Mouse (Mus musculus): ENCODE measurements around the gene Snx30.

Gene Snx30

DNA sequence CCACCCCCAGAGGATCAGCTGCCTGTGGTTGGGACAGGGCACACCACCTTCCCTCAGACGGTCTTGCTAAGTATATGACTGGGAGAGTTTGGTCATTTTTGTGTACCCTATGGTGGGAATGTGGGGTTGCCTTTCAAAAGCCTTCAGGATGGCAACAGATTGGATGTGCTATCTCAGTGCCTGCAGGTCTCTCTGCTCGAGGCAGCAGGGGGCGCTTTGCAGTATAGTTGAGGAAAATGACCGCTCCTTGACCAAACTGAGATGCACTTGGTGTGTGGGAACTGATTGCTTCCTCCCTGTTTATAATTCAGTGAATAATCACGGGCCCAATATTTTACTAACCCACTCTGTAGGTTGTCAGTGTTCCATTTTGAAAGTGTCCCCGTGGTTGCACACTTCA lies 96.9 kb downstream of the Snx30 start:
- no peak for DNase-seq (ENCODE audit: low read depth, low spot score)

DNA sequence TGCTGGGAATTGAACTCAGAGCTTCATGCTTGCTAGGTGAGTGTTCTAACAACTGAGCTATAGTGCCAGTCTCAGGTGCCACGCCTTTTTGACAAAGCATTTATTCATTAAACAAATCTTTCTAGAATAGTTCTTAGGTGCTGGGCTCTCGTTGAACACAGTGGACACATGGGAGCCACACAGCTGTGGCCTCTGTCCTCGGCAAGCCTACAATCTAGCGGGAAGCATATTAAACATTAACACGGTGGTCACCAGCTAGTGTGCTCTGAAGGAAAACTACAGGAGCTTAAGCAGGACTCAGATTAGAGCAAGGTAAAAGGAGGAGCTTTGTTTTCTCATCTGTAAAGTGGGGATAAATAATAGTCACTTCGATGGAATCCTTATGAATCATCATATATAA lies 101.5 kb downstream of the Snx30 start:
- DNase-seq (ENCODE audit: low read depth, low spot score), result no peak

DNA sequence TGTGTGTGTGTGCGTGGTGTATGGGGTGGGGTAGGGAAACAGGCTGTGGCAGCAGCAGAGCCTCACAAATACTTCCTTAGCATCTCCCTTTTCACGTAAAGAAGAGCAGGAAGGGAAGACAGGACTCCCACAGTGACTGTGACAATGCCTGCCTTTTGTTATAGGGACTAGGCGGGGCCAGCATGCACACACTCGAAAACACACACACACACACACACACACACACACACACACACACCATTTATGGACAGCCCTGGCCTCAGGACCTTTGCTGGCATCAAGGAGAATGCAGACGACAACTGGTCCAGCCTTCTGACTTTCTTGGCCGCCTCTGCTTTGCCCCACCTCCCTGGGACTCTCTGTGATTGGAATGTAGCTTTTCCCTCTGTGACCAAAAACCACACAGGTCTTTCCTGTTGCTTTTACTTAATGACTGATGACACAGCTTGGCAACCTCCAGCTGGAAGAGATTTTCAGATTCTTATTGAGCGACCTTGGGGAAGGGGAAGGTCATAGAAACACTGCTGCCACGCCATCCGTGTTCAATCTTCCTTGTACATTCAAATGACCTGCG lies 102.1 kb downstream of the Snx30 start:
- peak; percentile 62 for DNase-seq (ENCODE audit: low read depth, low spot score)

DNA sequence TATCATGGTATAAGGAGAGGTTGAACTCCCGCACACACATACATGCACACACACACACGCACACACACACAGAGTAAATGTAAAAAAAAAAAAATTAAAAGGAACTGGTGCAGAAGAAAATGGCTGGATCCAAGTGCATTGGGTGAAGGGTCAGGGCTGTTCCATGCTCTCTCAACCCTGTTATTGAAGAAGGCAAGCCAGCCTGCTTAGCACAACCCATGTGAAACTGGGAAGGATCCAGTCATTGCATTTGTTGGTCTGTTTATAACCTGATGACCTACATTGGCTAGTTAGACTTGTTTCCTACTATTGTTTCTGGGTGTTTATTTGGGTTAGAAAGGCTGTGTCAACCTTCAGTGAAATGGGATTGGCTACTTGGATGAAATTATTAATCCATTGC lies 103.1 kb downstream of the Snx30 start:
- no peak for DNase-seq (ENCODE audit: low read depth, low spot score)

DNA sequence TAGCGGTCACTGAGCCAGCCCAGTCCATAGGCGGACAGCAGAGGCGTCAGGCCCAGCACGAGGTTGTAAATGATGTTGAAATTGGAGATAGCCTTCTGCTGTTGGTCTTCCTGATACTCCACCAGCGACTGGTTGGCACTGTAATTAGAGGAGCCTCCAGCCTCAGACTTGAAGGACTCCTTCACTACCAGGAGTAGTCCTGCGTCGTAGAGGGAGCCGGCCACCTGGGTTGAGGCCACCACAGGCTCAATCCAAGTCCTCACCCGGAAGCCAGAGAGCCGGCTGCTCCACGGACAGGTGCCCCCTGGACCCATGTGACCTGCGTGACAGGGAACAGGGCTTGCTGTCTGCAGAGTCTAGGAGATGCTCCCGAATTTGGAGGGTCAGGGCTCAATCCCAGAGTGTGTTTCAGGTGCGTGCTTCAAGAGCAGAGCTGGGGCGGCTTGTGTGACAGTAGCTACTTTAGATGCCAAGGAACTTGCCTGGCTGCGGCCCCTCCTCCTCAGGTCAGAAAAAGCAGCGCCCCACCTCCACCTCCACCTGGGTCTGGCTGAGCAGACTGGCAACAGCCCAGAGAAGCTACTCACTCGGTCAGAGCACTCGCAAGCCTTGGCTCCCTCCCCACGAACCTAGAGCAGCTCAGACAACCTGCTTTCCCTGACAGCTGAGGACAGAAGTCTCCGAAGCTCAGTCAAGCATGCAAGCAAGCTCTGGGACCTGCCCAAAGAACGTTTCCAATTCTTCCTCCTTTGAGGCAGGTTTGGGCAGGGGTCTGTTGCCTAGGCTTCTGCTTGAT lies 109.2 kb downstream of the Snx30 start, which contains the start of gene Slc46a2:
TSS of gene Slc46a2 (minus strand) at position 449 of the 796 bp plus-strand sequence.
- DNase-seq (ENCODE audit: low read depth, low spot score), result no peak

DNA sequence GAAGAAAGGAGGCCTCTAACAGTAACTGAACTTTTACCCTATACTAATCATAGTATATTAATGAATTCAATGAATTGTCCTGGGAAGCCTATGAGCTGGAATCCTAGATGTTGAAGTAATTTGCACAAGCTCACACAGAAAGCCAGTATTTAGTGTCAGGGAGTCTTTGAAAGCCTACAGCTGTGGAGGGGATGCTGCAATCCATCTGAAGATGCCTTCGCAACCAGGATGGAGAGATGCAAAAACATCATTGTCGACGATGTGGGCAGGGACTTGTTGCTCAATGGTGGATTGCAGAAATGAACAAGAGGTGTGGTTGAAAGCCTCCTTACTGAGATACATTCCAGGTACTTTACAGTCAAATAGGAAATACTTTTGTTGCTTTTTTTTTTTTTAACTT lies 112.3 kb downstream of the Snx30 start:
- no peak for DNase-seq (ENCODE audit: low read depth, low spot score)

DNA sequence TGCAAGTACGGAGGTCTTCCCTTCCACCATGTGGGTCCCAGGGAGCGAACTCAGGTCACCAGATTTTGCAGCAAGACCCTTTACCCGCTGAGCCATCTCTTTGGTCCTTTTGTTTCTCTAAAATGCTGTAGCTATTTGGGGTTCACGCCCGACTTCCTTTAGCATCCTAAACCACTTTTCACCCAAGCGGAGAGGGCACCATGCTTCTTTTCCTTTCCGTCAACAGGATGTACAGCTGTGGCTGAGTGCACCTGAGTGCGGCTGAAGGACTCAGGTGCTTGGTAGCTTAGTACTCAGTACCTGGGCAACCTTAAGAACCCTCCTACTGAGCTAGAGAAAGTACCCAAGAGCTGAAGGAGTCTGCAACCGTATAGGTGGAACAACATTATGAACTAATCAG lies 119.4 kb downstream of the Snx30 start:
- DNase-seq (ENCODE audit: low read depth, low spot score), result no peak

DNA sequence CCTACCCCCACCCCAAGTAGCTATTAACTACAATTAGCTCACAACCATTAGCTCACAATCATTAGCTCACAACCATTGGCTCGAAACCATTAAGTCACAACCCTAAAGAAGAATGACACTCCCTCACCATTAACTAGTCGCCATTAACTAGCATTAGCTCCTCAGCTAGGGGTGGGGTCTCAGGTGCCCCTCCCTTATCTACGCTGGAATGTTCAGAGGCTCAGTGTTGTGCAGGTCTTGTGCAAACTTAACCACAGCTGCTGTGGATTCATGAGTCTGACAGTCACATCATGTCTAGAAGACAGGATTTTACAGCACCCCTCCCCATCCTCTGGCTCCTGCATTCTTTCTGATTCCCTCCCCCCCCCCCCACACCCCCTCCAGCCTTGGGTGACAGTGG lies 122.0 kb downstream of the Snx30 start:
- DNase-seq (ENCODE audit: low read depth, low spot score), result peak; percentile 10

DNA sequence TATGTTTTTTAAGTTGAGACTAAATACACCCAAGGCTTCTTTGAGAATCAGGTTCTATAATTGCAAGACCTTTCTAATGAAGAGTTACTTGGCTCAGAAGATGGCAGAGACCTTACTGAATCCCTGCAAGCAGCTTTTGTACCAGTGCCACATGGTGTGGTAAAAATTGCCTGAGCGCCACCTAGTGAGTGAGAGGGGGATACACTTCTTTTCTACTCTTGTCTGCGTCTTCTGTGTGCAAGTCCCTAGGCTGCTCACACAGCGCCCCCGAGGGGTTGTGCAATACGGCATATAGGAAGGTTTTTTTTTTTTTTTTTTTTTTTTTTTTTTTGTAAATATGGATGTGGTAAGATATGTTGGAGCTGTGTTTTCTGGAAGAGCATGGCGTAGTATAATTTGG lies 122.7 kb downstream of the Snx30 start:
- DNase-seq (ENCODE audit: low read depth, low spot score), result peak; percentile 89

DNA sequence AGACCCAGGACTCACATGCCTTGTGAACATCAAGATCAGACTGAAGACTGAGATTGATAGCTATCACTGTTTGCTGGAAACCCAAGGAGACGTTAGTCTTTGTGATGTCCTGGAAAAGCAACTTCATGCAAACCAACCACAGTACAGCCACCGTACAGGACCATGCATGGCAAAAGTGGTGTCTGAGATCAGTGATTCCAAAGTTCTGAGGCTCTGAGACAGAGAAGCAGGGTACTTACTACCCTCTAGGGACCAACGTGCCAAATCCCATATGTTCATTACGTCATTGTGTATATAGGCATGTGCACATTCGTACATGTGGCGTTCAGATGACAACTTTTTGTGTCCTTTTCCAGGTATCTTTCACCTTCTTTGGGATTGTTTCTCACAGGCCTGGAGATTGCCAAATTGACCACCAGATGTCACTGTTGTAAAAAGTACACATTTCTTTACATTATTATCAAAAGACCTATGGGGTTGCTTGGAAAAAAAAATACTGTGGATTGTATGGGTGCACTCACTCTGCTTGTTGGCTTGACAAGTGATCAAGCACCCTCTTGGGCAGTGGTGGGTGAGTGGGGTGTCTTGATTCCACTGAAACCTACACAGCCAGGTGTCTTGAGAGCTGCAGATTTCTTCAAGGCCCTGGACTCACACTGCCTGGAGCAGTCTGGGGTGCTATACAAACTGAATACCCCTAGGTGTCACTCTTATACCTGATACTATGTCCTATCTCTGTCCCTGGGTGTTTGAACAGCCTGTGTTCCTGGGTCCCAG lies 127.1 kb downstream of the Snx30 start:
- DNase-seq (ENCODE audit: low read depth, low spot score), result peak; percentile 83

DNA sequence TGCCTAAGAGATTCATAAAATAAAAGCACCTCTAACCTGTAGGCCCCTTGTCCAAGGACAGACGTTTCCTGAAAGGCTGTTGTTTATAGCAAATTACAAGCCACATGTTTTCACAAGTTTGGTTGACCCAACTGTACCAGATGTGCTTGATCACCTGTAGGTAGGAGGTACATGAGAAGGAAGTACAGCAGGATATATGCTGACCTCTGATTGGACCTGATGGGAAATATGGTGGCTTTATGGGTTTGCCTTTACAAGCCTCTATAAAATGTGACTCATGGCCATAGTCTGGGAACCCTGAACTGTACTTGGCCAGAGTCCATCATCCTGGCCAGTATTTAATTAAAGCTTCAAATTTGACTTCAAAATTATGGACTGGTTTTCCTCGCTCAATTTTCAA lies 131.9 kb downstream of the Snx30 start:
- DNase-seq (ENCODE audit: low read depth, low spot score), result no peak
